Mouse (Mus musculus) gastrocnemius, adult 18-20 months (tissue): ENCODE measurements around the gene Tekt3. TPM values are rescaled to one million over a fixed set of nuclear protein-coding genes. Genes with fewer than 3 reads are reported as not detected.
A peak's percentile ranks its signal among the peaks of the same experiment; 100 is the strongest.

Experiments
- DNase-seq: peaks from one replicate; pipeline ENCODE4 v3.0.0; 2021; ENCODE audit warnings: low spot score
- total RNA-seq, 2 experiments: library from RNA; stranded (reverse); gene quantifications; 2 replicates each; pipeline ENCODE4 v1.2.3; 2021

The Tekt3 gene
- total RNA-seq, 2 experiments from 2014 or later = not detected

- peak; percentile 46 for DNase-seq
Observed at GRCm38 (mm10) chr11:63143486-63143885, 82.0 kb downstream of the Tekt3 start.

Other genes with a start within 250 kb of the Tekt3 start
- gene Trim16, start 241.4 kb upstream of the Tekt3 start, total RNA-seq = 10 to 100 TPM; 27.1 to 30.2 TPM
- gene Fbxw10, start 214.6 kb upstream of the Tekt3 start, total RNA-seq = under 1 TPM; 0.07 to 0.19 TPM
- gene Tvp23b, start 182.2 kb upstream of the Tekt3 start, total RNA-seq = 1 to 10 TPM; 4.8 to 5.4 TPM
- gene Cdrt4, start 110.5 kb upstream of the Tekt3 start, total RNA-seq = not detected
- gene Pmp22, start 67.3 kb downstream of the Tekt3 start, total RNA-seq = 10 to 100 TPM; 29.9 to 33.8 TPM